Mouse (Mus musculus): Measurements from ENCODE around the gene Slc2a1. TPM values are rescaled to one million over a fixed set of nuclear protein-coding genes. Genes with fewer than 3 reads are reported as not detected.

The Slc2a1 gene
- polyA plus RNA-seq, 1 experiment from 2014 or later = 88.3 TPM

GRCm38 (mm10) chr4:119147347-119147746 lies 38.8 kb downstream of the Slc2a1 start:
- no peak overlapping the region for H3K9ac ChIP-seq (replicated peaks; ENCODE audit: low read depth, low read length)
- no peaks in the 10 kb centered on the region; the same call in 1 of the 2 replicates for H3K4me1 ChIP-seq (replicated peaks; ENCODE audit: control insufficient read depth, insufficient read depth, low read length)
- no peak overlapping the region for H3K27ac ChIP-seq (ENCODE audit: low read length)
- no peaks in the 10 kb centered on the region for H3K27me3 ChIP-seq (replicated peaks; ENCODE audit: control insufficient read depth, insufficient read depth, low read length)
- no peak overlapping the region for H3K4me2 ChIP-seq (ENCODE audit: low read length)
- 99% methylated on average over 5 of the region's 5 CpGs for WGBS
- H3K4me3 ChIP-seq (replicated peaks; ENCODE audit: low read length) = no peak overlapping the region
- no peaks in the 10 kb centered on the region for H3K9me3 ChIP-seq (ENCODE audit: control insufficient read depth, low read length)
- ATAC-seq = no peak
- no peaks in the 10 kb centered on the region for H3K36me3 ChIP-seq (ENCODE audit: control insufficient read depth, insufficient read depth)

- Histone ChIP-seq H3K9me3 (ENCODE audit: control insufficient read depth, low read length) (no peaks in the 10 kb centered on the region), H3K4me1 (replicated peaks; ENCODE audit: control insufficient read depth, insufficient read depth, low read length) (no peaks in the 10 kb centered on the region), H3K27me3 (replicated peaks; ENCODE audit: control insufficient read depth, insufficient read depth, low read length) (no peaks in the 10 kb centered on the region), H3K27ac (ENCODE audit: low read length) (no peak overlapping the region), H3K36me3 (ENCODE audit: control insufficient read depth, insufficient read depth) (no peaks in the 10 kb centered on the region), H3K4me3 (replicated peaks; ENCODE audit: low read length) (no peak overlapping the region), H3K9ac (replicated peaks; ENCODE audit: low read depth, low read length) (no peak overlapping the region), H3K4me2 (ENCODE audit: low read length) (no peak overlapping the region)
- no peak for ATAC-seq
- WGBS = 91% methylated on average over 11 of the region's 11 CpGs
These were observed 40.2 kb downstream of the Slc2a1 start for GRCm38 (mm10) chr4:119148741-119149140.

GRCm38 (mm10) chr4:119157186-119157585 lies 48.7 kb downstream of the Slc2a1 start:
- no peaks in the 10 kb centered on the region for H3K4me1 ChIP-seq (replicated peaks; ENCODE audit: control insufficient read depth, insufficient read depth, low read length)
- no peak overlapping the region for H3K4me3 ChIP-seq (replicated peaks; ENCODE audit: low read length)
- H3K9me3 ChIP-seq (ENCODE audit: control insufficient read depth, low read length) = no peaks in the 10 kb centered on the region
- H3K27ac ChIP-seq (ENCODE audit: low read length) = no peak overlapping the region
- no peak overlapping the region for H3K4me2 ChIP-seq (ENCODE audit: low read length)
- H3K36me3 ChIP-seq (ENCODE audit: control insufficient read depth, insufficient read depth) = no peaks in the 10 kb centered on the region
- H3K9ac ChIP-seq (replicated peaks; ENCODE audit: low read depth, low read length) = no peak overlapping the region
- 34% methylated on average over 2 of the region's 2 CpGs for WGBS
- no peaks in the 10 kb centered on the region for H3K27me3 ChIP-seq (replicated peaks; ENCODE audit: control insufficient read depth, insufficient read depth, low read length)
- no peak for ATAC-seq

- Histone ChIP-seq H3K9me3 (ENCODE audit: control insufficient read depth, low read length) (no peaks in the 10 kb centered on the region), H3K9ac (replicated peaks; ENCODE audit: low read depth, low read length) (no peak overlapping the region), H3K36me3 (ENCODE audit: control insufficient read depth, insufficient read depth) (no peaks in the 10 kb centered on the region), H3K4me1 (replicated peaks; ENCODE audit: control insufficient read depth, insufficient read depth, low read length) (no peaks in the 10 kb centered on the region), H3K4me3 (replicated peaks; ENCODE audit: low read length) (no peak overlapping the region), H3K27me3 (replicated peaks; ENCODE audit: control insufficient read depth, insufficient read depth, low read length) (no peaks in the 10 kb centered on the region), H3K27ac (ENCODE audit: low read length) (no peak overlapping the region), H3K4me2 (ENCODE audit: low read length) (no peak overlapping the region)
- ATAC-seq = no peak
- 92% methylated on average over 5 of the region's 5 CpGs for WGBS
These were observed 49.4 kb downstream of the Slc2a1 start for GRCm38 (mm10) chr4:119157891-119158290.

DNA sequence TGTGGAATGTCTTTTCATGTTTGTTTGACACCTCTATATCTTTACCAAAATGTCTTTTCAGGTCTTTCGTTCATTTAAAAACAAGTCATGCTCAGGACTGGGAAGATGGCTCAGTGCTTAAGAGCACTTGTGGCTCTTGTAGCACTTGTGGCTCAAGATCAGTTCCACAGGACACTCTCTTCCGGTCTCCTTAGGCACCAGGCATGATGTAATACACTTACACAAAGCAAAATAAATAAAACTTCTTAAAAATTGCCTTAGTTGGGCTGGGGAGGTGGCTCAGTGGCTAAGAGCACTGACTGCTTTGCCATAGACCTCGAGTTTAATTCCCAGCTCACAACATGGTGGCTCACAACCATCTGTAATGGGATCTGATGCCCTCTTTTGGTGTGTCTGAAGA lies 52.8 kb downstream of the Slc2a1 start:
- Histone ChIP-seq H3K4me1 (replicated peaks; ENCODE audit: control insufficient read depth, insufficient read depth, low read length) (no peaks in the 10 kb centered on the region), H3K27ac (ENCODE audit: low read length) (no peak overlapping the region), H3K36me3 (ENCODE audit: control insufficient read depth, insufficient read depth) (no peaks in the 10 kb centered on the region), H3K9me3 (ENCODE audit: control insufficient read depth, low read length) (no peaks in the 10 kb centered on the region), H3K27me3 (replicated peaks; ENCODE audit: control insufficient read depth, insufficient read depth, low read length) (no peaks in the 10 kb centered on the region), H3K9ac (replicated peaks; ENCODE audit: low read depth, low read length) (no peak overlapping the region), H3K4me2 (ENCODE audit: low read length) (no peak overlapping the region), H3K4me3 (replicated peaks; ENCODE audit: low read length) (no peak overlapping the region)
- WGBS = 82% methylated on average over 3 of the region's 3 CpGs
- ATAC-seq = no peak

GRCm38 (mm10) chr4:119162990-119163389 lies 54.5 kb downstream of the Slc2a1 start:
- Histone ChIP-seq H3K36me3 (ENCODE audit: control insufficient read depth, insufficient read depth) (no peaks in the 10 kb centered on the region), H3K4me2 (ENCODE audit: low read length) (no peak overlapping the region), H3K27ac (ENCODE audit: low read length) (no peak overlapping the region), H3K9ac (replicated peaks; ENCODE audit: low read depth, low read length) (no peak overlapping the region), H3K27me3 (replicated peaks; ENCODE audit: control insufficient read depth, insufficient read depth, low read length) (no peaks in the 10 kb centered on the region), H3K4me3 (replicated peaks; ENCODE audit: low read length) (no peak overlapping the region), H3K4me1 (replicated peaks; ENCODE audit: control insufficient read depth, insufficient read depth, low read length) (no peaks in the 10 kb centered on the region), H3K9me3 (ENCODE audit: control insufficient read depth, low read length) (no peaks in the 10 kb centered on the region)
- WGBS = 82% methylated on average over 4 of the region's 4 CpGs
- ATAC-seq = no peak

DNA sequence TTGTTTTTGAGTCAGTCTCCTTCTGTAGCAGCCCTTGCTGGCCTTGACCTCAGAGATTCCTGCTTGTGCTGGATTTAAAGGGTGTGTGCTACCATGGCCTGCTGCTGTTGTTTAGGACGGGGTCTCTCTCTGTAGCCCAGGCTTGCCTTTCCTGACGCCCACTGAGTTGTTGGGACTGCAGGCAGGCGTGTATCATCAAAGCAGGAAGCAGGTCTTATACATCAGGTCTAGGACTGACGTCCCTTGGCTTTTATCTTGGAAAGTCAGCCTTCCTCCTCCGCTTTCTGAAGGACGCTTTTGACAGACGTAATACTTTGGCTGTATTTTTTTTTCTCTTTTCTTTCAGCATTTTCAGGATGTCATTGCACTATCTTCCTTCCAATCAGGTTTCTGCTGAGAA lies 57.4 kb downstream of the Slc2a1 start:
- H3K4me2 ChIP-seq (ENCODE audit: low read length) = no peak overlapping the region
- H3K27me3 ChIP-seq (replicated peaks; ENCODE audit: control insufficient read depth, insufficient read depth, low read length) = no peaks in the 10 kb centered on the region
- H3K4me1 ChIP-seq (replicated peaks; ENCODE audit: control insufficient read depth, insufficient read depth, low read length) = no peaks in the 10 kb centered on the region
- H3K36me3 ChIP-seq (ENCODE audit: control insufficient read depth, insufficient read depth) = no peaks in the 10 kb centered on the region
- no peak overlapping the region for H3K4me3 ChIP-seq (replicated peaks; ENCODE audit: low read length)
- no peaks in the 10 kb centered on the region for H3K9me3 ChIP-seq (ENCODE audit: control insufficient read depth, low read length)
- no peak overlapping the region for H3K27ac ChIP-seq (ENCODE audit: low read length)
- 81% methylated on average over 7 of the region's 7 CpGs for WGBS
- ATAC-seq = no peak
- H3K9ac ChIP-seq (replicated peaks; ENCODE audit: low read depth, low read length) = no peak overlapping the region

DNA sequence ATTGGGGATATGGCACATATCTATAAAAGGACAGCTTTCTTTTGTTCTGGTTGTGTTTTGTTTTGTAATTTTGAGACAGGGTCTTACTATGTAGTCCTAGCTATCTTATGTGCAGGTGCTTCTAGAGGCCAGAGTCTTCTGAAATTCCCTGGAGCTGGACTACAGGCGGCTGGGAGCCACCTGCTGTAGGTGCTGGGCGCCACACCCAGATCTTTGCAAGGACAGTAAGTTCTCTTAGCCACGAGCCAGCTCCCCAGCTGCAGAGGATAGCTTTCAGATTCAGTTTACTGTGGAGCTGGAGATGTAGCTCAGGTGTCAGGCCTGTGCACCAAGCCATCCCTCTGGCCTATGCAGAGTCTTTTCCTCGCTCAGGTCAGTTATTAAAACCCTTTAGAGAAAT lies 58.6 kb downstream of the Slc2a1 start:
- no peak for ATAC-seq
- Histone ChIP-seq H3K4me1 (replicated peaks; ENCODE audit: control insufficient read depth, insufficient read depth, low read length) (peaks cover 2% of the 10 kb centered on the region; the same call in 1 of the 2 replicates), H3K4me3 (replicated peaks; ENCODE audit: low read length) (no peak overlapping the region), H3K27ac (ENCODE audit: low read length) (no peak overlapping the region), H3K4me2 (ENCODE audit: low read length) (no peak overlapping the region), H3K9ac (replicated peaks; ENCODE audit: low read depth, low read length) (no peak overlapping the region), H3K36me3 (ENCODE audit: control insufficient read depth, insufficient read depth) (no peaks in the 10 kb centered on the region), H3K9me3 (ENCODE audit: control insufficient read depth, low read length) (no peaks in the 10 kb centered on the region), H3K27me3 (replicated peaks; ENCODE audit: control insufficient read depth, insufficient read depth, low read length) (no peaks in the 10 kb centered on the region)
- WGBS = 85% methylated on average over 4 of the region's 4 CpGs

DNA sequence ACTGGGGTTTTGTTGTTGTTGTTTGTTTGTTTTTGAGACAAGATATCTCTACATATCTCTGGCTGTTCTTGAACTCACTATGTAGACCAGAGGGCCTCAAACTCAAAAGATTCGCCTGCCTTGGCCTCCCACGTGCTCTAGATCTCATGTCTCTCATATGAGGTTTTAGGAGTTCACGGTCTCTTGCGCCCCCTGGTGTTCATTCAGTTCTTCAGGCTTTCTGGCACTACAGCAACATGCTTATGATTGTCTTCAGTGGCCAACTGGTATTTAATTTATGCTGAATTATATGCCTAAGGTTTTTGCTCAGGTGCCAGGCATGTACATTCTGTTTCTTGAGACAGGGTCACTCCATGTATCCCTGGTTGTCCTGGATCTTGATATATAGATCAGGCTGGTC lies 59.2 kb downstream of the Slc2a1 start:
- H3K4me3 ChIP-seq (replicated peaks; ENCODE audit: low read length) = no peak overlapping the region
- WGBS = 0% methylated on average over 4 of the region's 4 CpGs
- no peak overlapping the region for H3K27ac ChIP-seq (ENCODE audit: low read length)
- peaks cover 6% of the 10 kb centered on the region for H3K4me1 ChIP-seq (replicated peaks; ENCODE audit: control insufficient read depth, insufficient read depth, low read length)
- H3K9ac ChIP-seq (replicated peaks; ENCODE audit: low read depth, low read length) = no peak overlapping the region
- no peaks in the 10 kb centered on the region for H3K27me3 ChIP-seq (replicated peaks; ENCODE audit: control insufficient read depth, insufficient read depth, low read length)
- peak; percentile 58; the same call in 1 of the 2 replicates for ATAC-seq
- no peaks in the 10 kb centered on the region for H3K9me3 ChIP-seq (ENCODE audit: control insufficient read depth, low read length)
- no peak overlapping the region for H3K4me2 ChIP-seq (ENCODE audit: low read length)
- H3K36me3 ChIP-seq (ENCODE audit: control insufficient read depth, insufficient read depth) = no peaks in the 10 kb centered on the region

DNA sequence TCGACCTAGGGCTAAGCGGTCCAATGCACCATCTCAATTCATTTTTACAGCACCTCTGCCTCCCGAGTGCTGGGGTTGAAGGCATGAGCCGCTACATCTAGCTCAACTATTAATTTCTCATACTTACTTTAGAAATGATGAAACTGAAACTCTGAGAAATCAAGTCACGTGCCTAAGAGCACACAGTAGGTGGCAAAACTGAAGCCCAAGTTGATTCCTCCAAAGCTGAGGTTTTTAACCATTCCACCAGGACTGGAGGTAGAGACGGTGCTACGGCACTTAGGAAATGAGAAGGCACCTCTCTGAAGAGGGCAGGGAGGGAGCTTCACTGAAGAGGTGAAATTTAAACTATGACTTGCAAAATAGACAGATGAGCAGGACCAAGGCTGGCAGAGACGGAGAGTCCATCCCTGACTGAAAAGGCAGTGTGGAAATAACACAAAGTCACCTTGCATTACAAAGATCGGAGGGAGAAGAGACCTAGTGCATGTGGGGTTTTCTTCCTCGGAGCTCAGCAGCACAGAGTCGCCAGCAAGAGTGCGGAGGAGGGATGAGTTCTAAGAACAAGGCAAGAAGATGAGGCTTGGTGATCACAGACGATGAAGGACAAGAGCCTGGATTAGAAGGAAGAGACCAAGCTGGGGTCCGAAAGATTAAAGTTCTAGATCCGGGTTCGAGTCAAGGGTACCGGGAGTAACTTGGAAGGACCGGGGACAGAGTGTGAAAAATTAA lies 64.6 kb downstream of the Slc2a1 start:
- WGBS = 38% methylated on average over 18 of the region's 18 CpGs
- H3K27ac ChIP-seq (ENCODE audit: low read length) = no peak overlapping the region
- H3K27me3 ChIP-seq (replicated peaks; ENCODE audit: control insufficient read depth, insufficient read depth, low read length) = no peaks in the 10 kb centered on the region
- peaks cover 16% of the 10 kb centered on the region for H3K4me1 ChIP-seq (replicated peaks; ENCODE audit: control insufficient read depth, insufficient read depth, low read length)
- H3K9me3 ChIP-seq (ENCODE audit: control insufficient read depth, low read length) = no peaks in the 10 kb centered on the region
- H3K36me3 ChIP-seq (ENCODE audit: control insufficient read depth, insufficient read depth) = no peaks in the 10 kb centered on the region
- ATAC-seq = no peak
- peak overlapping the region; percentile 86 for H3K9ac ChIP-seq (replicated peaks; ENCODE audit: low read depth, low read length)
- H3K4me2 ChIP-seq (ENCODE audit: low read length) = peak overlapping the region; percentile 91
- peak overlapping the region; percentile 79 for H3K4me3 ChIP-seq (replicated peaks; ENCODE audit: low read length)
